Mouse (Mus musculus): ENCODE data around the gene Dnm3.

The Dnm3 gene

GRCm38 (mm10) chr1:162358036-162358435, 119.8 kb downstream of the Dnm3 start:
- Histone ChIP-seq H3K27me3 (ENCODE audit: insufficient read depth, low read length) (peaks cover 4% of the 10 kb centered on the region; the same call in 1 of the 2 replicates), H3K9me3 (ENCODE audit: low read length) (no peaks in the 10 kb centered on the region), H3K36me3 (ENCODE audit: insufficient read depth, low read length) (no peaks in the 10 kb centered on the region), H3K4me1 (replicated peaks; ENCODE audit: low read depth, low read length) (peaks cover 13% of the 10 kb centered on the region), H3K4me3 (replicated peaks; ENCODE audit: low read length) (no peak overlapping the region)
- TF ChIP-seq CTCF (conservative IDR thresholded peaks at IDR 0.05; ENCODE audit: low read length) = peak; percentile 67
- TF ChIP-seq NANOG (IDR thresholded peaks at IDR 0.05; ENCODE audit: borderline replicate concordance, low read length) = no peak

DNA sequence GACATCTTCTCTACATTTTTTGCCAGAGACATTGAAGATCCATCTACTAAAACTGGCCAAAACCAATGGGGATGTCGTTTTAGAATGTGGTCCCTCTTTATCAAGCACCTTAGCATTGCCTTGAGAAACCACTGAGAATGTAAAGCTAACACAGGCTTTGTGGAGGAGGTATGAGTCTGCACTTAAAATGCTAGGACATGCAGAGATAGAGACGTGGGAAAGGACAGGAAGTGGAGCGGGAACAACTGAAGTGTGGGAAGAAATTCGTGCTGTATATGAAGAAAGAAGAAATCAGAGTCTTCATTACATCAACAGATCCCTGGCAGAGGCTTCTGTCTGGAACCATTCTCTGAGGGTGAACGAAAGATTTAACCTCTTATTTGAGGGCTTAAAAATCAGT, 121.4 kb downstream of the Dnm3 start:
- peaks cover 4% of the 10 kb centered on the region; the same call in 1 of the 2 replicates for H3K27me3 ChIP-seq (ENCODE audit: insufficient read depth, low read length)
- no peak overlapping the region for H3K4me3 ChIP-seq (replicated peaks; ENCODE audit: low read length)
- H3K9me3 ChIP-seq (ENCODE audit: low read length) = no peaks in the 10 kb centered on the region
- TF ChIP-seq NANOG (IDR thresholded peaks at IDR 0.05; ENCODE audit: borderline replicate concordance, low read length) (no peak), CTCF (conservative IDR thresholded peaks at IDR 0.05; ENCODE audit: low read length) (no peak), POU5F1 (IDR thresholded peaks at IDR 0.05; ENCODE audit: borderline replicate concordance, low read length) (no peak)
- H3K4me1 ChIP-seq (replicated peaks; ENCODE audit: low read depth, low read length) = peaks cover 13% of the 10 kb centered on the region
- H3K36me3 ChIP-seq (ENCODE audit: insufficient read depth, low read length) = no peaks in the 10 kb centered on the region

DNA sequence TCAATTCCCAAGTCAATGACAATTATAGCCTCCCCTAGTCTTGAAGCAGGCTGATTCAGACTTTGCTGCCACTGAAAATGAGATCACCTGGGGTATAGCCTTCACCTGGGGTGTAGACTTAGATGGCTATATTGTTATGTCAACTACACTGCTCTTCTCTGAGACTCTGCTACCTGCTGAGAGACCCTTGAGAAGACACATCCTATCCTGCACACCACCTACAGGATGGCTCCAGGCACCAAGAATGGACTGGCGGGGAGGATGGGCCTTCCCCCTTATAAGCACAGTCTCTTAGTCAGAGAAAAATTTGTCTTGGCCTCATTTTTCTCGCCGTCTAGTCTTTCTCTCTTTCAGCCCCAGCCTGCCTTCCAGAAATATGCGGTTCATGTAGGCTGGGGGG, 123.1 kb downstream of the Dnm3 start:
- H3K27me3 ChIP-seq (ENCODE audit: insufficient read depth, low read length) = peaks cover 4% of the 10 kb centered on the region; the same call in 1 of the 2 replicates
- TF ChIP-seq CTCF (conservative IDR thresholded peaks at IDR 0.05; ENCODE audit: low read length) (no peak), POU5F1 (IDR thresholded peaks at IDR 0.05; ENCODE audit: borderline replicate concordance, low read length) (no peak), NANOG (IDR thresholded peaks at IDR 0.05; ENCODE audit: borderline replicate concordance, low read length) (peak; percentile 74)
- H3K4me3 ChIP-seq (replicated peaks; ENCODE audit: low read length) = no peak overlapping the region
- H3K9me3 ChIP-seq (ENCODE audit: low read length) = no peaks in the 10 kb centered on the region
- peaks cover 13% of the 10 kb centered on the region for H3K4me1 ChIP-seq (replicated peaks; ENCODE audit: low read depth, low read length)
- no peaks in the 10 kb centered on the region for H3K36me3 ChIP-seq (ENCODE audit: insufficient read depth, low read length)

DNA sequence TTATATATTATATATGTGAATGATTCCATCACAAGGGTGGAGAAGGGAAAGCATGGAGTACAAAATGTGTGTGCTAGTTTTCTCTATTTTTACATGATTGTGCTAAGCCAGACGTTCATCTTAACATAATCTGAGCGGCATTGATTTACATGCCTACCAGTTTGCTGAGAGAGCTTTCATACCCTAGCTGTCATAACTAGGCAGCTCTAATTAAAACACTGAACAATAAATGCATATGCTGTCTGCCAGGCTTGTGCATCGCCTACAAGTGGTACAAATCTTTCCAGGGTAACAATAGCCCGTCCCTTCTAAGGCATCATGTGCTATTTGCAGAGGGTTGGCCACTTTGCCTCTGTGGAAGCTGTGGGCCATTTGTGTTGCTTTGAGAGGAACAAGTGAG, 124.0 kb downstream of the Dnm3 start:
- Histone ChIP-seq H3K4me3 (replicated peaks; ENCODE audit: low read length) (no peak overlapping the region), H3K9me3 (ENCODE audit: low read length) (no peaks in the 10 kb centered on the region), H3K36me3 (ENCODE audit: insufficient read depth, low read length) (no peaks in the 10 kb centered on the region), H3K27me3 (ENCODE audit: insufficient read depth, low read length) (peaks cover 4% of the 10 kb centered on the region; the same call in 1 of the 2 replicates), H3K4me1 (replicated peaks; ENCODE audit: low read depth, low read length) (peaks cover 13% of the 10 kb centered on the region)
- TF ChIP-seq POU5F1 (IDR thresholded peaks at IDR 0.05; ENCODE audit: borderline replicate concordance, low read length) (no peak), NANOG (IDR thresholded peaks at IDR 0.05; ENCODE audit: borderline replicate concordance, low read length) (no peak), CTCF (conservative IDR thresholded peaks at IDR 0.05; ENCODE audit: low read length) (no peak)

DNA sequence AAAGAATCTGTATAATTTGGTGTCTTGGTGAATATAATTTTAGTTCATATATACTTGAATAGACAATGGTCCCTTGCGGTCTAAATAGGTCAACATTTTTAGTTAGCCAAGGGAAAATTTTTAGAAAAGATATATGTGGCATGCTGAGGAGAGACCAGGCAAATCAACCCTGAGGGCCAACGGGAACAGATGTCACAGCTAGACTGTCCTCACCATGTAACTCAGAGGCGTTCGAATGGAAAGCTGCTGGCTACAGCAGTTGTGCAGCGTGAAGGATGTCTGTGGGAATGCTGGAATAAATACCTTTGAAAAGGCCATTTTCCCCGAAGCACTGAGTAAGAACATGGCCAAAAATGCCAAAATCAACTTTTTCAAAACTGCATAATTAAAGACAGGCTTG, 128.5 kb downstream of the Dnm3 start:
- TF ChIP-seq NANOG (IDR thresholded peaks at IDR 0.05; ENCODE audit: borderline replicate concordance, low read length) (no peak), POU5F1 (IDR thresholded peaks at IDR 0.05; ENCODE audit: borderline replicate concordance, low read length) (no peak), CTCF (conservative IDR thresholded peaks at IDR 0.05; ENCODE audit: low read length) (no peak)
- no peaks in the 10 kb centered on the region for H3K36me3 ChIP-seq (ENCODE audit: insufficient read depth, low read length)
- H3K27me3 ChIP-seq (ENCODE audit: insufficient read depth, low read length) = no peaks in the 10 kb centered on the region
- H3K9me3 ChIP-seq (ENCODE audit: low read length) = 0 out of 2 replicates have a peak, but pooled peaks cover 3% of the 10 kb centered on the region
- H3K4me1 ChIP-seq (replicated peaks; ENCODE audit: low read depth, low read length) = peaks cover 5% of the 10 kb centered on the region; the same call in 1 of the 2 replicates
- H3K4me3 ChIP-seq (replicated peaks; ENCODE audit: low read length) = no peak overlapping the region

DNA sequence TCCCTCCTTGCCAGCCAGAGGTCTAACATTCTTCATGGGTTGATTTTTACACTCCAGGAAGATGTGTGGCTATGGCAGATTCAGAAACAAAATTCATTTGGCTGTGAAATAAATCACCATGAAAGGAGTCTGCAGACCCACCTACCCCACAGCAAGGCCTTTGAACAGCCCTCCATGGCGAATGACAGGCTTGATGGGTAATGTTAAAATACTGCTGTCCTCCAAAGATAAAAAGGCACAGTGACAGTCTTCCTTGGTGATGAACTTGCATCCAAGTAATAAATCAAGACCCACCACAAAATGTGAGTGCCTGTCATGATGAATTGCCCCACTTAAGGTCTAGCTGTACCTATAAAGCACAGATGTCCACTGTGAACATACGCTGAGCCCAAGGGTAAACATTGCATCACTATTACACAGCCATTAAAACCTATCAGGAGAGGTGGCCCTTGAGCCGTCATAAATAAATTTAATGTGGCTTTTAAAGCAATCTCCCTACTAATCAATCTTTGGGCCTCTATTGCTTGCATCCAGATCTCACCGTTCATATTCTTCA, 131.3 kb downstream of the Dnm3 start:
- no peak for TF ChIP-seq CTCF (conservative IDR thresholded peaks at IDR 0.05; ENCODE audit: low read length)
- TF ChIP-seq NANOG (IDR thresholded peaks at IDR 0.05; ENCODE audit: borderline replicate concordance, low read length) = no peak
- TF ChIP-seq POU5F1 (IDR thresholded peaks at IDR 0.05; ENCODE audit: borderline replicate concordance, low read length) = no peak
- Histone ChIP-seq H3K9me3 (ENCODE audit: low read length) (0 out of 2 replicates have a peak, but pooled peaks cover 3% of the 10 kb centered on the region), H3K36me3 (ENCODE audit: insufficient read depth, low read length) (no peaks in the 10 kb centered on the region), H3K4me3 (replicated peaks; ENCODE audit: low read length) (no peak overlapping the region), H3K4me1 (replicated peaks; ENCODE audit: low read depth, low read length) (no peaks in the 10 kb centered on the region), H3K27me3 (ENCODE audit: insufficient read depth, low read length) (no peaks in the 10 kb centered on the region)

GRCm38 (mm10) chr1:162337170-162337569, 140.7 kb downstream of the Dnm3 start:
- Histone ChIP-seq H3K4me1 (replicated peaks; ENCODE audit: low read depth, low read length) (no peaks in the 10 kb centered on the region), H3K9me3 (ENCODE audit: low read length) (no peaks in the 10 kb centered on the region), H3K27me3 (ENCODE audit: insufficient read depth, low read length) (no peaks in the 10 kb centered on the region; the same call in 1 of the 2 replicates), H3K4me3 (replicated peaks; ENCODE audit: low read length) (no peak overlapping the region), H3K36me3 (ENCODE audit: insufficient read depth, low read length) (no peaks in the 10 kb centered on the region)
- no peak for TF ChIP-seq NANOG (IDR thresholded peaks at IDR 0.05; ENCODE audit: borderline replicate concordance, low read length)

GRCm38 (mm10) chr1:162336640-162337039, 141.2 kb downstream of the Dnm3 start:
- Histone ChIP-seq H3K36me3 (ENCODE audit: insufficient read depth, low read length) (no peaks in the 10 kb centered on the region), H3K9me3 (ENCODE audit: low read length) (no peaks in the 10 kb centered on the region), H3K4me3 (replicated peaks; ENCODE audit: low read length) (no peak overlapping the region), H3K27me3 (ENCODE audit: insufficient read depth, low read length) (no peaks in the 10 kb centered on the region; the same call in 1 of the 2 replicates), H3K4me1 (replicated peaks; ENCODE audit: low read depth, low read length) (no peaks in the 10 kb centered on the region)
- no peak for TF ChIP-seq NANOG (IDR thresholded peaks at IDR 0.05; ENCODE audit: borderline replicate concordance, low read length)
- TF ChIP-seq POU5F1 (IDR thresholded peaks at IDR 0.05; ENCODE audit: borderline replicate concordance, low read length) = no peak
- TF ChIP-seq CTCF (conservative IDR thresholded peaks at IDR 0.05; ENCODE audit: low read length) = peak; percentile 50

DNA sequence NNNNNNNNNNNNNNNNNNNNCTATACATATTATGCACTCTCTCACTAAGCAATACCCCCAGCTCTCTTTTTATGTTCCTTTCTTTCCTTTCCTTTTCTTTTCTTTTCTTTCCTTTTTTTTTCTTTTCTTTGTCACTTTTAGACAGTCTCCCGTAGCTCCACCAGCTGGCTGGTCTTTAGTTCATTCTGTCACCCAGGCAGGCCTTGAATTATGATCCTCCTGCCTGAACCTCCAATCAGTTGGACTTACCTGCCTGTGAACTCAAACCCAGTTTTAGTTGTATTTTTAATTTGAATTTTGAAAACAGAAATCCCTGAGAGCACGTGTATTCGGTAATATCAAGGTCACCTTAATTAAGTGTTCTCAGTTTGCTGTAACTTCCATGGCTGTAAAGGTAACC, 141.6 kb downstream of the Dnm3 start:
- H3K4me3 ChIP-seq (replicated peaks; ENCODE audit: low read length) = no peak overlapping the region
- no peaks in the 10 kb centered on the region for H3K9me3 ChIP-seq (ENCODE audit: low read length)
- no peak for TF ChIP-seq POU5F1 (IDR thresholded peaks at IDR 0.05; ENCODE audit: borderline replicate concordance, low read length)
- no peak for TF ChIP-seq CTCF (conservative IDR thresholded peaks at IDR 0.05; ENCODE audit: low read length)
- TF ChIP-seq NANOG (IDR thresholded peaks at IDR 0.05; ENCODE audit: borderline replicate concordance, low read length) = no peak
- H3K36me3 ChIP-seq (ENCODE audit: insufficient read depth, low read length) = no peaks in the 10 kb centered on the region
- H3K27me3 ChIP-seq (ENCODE audit: insufficient read depth, low read length) = no peaks in the 10 kb centered on the region; the same call in 1 of the 2 replicates
- H3K4me1 ChIP-seq (replicated peaks; ENCODE audit: low read depth, low read length) = no peaks in the 10 kb centered on the region

Data from E14TG2a.4 (cell line).